Mouse (Mus musculus): ENCODE measurements around the gene Rbl1.

Gene Rbl1

DNA sequence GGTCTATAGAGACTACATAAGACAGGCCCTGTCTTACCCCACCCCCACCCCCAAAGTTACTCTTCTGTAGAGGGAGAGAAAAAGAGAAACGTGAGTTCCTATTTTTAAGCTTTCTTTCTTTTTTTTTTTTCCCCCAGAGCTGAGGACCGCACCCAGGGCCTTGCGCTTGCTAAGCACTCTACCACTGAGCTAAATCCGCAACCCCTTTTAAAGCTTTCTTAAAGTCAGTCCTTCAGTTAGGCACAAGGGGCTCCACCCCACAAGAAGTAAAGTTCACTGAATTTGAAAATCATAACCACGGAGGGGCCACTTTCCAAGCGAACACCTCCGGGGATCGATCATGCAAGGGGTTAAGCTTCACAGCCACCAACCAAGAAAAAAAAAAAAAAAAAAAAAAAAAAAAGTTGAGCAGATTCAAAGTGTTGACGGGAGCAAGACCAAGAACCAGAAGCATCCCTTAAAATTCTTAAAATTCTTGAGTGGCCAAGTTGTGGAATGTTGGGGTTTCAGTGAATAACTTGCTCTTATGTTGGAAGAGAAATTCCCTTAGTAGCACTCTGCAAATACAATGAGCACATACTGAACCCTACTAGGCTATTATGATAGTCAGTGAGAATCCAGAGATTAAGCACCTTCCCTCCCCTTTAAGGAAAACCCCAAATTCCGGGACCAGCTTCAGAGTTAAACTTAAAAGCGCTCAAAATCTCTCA lies 70.4 kb downstream of the Rbl1 start:
- DNase-seq (ENCODE audit: low spot score), result no peak

DNA sequence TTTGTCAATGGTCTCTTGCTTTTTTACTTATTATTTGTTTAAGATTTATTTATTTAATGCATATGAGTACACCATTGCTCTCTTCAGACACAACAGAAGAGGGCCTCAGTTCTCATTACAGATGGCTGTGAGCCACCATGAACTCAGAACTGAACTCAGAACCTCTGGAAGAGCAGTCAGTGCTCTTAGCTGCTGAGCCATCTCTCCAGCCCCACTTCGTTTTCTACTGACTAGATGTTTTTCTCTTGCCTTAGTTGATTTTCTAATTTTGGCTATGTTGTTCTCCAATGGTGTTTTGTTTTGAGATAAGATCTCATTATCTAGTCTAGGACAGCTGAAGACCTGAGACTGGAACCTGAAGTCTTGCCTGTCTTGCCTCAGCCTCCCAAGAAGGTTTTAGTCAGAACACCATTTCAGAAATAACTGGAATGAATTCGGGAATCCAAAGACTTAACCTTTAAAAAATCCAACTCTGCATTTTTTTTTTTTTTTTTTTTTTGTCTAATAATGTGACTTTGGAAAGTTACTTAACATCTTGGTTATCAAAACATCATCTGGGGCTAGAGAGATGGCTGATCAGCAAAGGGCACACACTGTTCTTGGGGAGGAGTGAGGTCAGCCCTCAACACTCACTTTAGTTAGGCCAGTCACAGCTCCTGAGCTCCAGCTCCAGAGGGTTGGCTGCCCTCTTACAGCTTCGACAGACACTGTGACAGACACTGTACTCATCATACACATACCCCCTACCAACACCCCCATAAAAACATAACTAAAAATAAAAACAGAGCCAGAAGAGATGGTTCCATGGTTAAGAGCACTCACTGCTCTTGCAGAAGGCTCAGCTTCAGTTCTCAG lies 71.4 kb downstream of the Rbl1 start:
- DNase-seq (ENCODE audit: low spot score), result no peak

DNA sequence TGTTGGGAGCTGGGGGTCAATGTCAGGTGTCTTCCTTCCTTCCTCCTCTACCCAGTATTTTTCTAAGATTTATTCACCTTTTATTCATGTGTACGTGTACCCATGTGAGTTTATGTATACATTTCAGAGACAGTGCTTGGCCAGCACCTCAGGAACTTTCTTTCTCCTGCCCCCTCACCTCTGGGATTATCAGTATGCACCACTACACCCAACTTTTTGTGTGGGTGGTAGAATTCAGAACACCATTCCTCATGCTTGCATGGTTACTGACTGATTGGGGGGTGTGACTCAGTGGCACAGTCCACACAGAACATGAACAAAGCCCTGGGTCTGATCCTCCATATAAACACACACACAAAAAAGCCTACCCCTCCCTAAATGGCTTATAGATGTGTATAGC lies 72.2 kb downstream of the Rbl1 start:
- DNase-seq (ENCODE audit: low spot score), result no peak

DNA sequence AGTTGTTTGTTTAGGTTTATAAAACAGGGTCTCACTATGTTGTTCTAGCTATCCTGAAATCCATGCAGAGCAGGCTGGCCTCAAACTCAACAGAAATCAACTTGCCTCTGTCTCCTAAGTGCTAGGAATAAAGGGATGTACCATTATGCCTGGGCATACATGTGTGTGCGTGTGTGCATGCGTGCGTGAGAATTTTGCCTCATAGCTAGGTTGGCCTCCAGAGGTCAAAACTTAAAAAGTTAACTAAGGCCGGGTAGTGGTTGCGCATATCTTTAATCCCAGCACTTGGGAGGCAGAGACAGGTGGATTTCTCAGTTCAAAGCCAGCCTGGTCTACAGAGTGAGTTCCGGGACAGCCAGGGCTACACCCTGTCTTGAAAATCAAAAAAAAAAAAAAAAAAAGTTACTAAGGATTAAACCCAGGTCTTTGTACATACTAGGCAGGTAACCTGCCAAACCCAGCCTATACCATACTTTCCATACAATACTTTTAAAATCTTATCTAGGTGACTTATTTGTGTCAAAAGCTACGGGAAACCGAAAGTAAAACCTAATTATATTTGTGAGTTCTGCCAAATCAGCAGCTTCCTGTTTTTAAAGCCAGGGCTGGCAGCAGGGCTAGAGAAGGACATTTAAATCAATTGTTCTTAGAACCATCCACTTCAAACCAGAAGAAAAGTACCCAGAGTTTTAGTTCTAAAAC lies 73.4 kb downstream of the Rbl1 start:
- no peak for DNase-seq (ENCODE audit: low spot score)

DNA sequence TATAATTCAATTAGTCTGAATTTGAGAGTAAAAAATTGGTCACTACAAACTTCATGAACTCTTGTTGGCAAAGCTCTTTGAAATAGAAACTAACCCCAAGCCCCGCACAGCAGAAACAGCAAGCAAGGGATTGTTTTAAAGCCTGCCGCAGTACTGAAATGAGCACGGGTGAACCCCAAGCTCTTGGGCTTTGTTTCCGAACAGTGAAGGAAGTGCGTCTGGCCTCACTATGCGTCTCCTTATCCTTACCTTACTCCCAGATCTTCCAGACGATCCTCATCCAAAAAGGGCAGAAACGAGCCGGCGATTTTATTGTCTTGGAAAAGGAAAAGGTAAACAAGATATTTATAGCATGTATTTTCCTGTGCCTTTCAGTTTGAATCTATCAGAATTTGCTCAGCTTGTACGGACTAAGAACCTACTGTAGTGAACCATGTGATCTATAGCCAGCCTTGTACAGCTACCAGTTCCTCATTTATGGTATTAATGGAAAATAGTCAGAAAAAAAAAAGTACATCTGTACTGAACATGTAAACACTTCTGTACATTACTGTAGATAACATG lies 74.7 kb downstream of the Rbl1 start:
- DNase-seq (ENCODE audit: low spot score), result no peak

DNA sequence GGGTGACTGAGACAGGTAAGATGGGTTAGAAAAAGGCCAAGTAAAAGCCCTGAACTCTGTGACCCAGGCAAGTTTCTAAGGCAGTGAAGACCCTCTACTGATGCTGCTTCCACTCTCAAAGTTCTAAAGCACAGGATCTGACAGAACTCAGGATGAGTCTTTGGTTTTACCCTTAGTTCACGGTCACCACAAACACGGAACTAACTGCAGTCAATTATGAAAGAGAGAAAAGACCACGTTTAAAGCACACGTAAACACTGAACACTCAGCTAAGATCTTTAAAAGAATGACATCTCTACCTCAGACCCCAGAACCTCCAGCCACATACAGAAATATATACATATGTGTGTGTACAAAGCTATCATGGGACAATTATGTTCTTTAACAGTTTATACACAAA lies 75.2 kb downstream of the Rbl1 start:
- DNase-seq (ENCODE audit: low spot score), result no peak

DNA sequence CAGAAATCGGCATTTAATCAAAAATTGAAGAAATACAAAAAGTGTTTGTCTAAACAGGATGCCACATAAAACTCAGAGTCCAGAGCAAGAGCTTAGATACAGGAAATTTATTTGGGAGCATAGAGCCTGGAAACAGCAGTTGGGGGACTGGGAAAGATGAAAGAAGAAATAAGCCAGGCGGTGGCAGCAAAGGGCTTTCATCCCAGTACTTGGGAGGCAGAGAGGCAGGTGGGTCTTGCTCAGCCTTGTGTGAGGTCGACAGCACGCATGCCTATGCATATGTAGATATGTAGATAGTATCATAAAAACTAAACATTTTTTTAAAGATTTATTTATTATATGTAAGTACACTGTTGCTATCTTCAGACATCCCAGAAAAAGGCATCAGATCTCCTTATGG lies 76.3 kb downstream of the Rbl1 start:
- no peak for DNase-seq (ENCODE audit: low spot score)

DNA sequence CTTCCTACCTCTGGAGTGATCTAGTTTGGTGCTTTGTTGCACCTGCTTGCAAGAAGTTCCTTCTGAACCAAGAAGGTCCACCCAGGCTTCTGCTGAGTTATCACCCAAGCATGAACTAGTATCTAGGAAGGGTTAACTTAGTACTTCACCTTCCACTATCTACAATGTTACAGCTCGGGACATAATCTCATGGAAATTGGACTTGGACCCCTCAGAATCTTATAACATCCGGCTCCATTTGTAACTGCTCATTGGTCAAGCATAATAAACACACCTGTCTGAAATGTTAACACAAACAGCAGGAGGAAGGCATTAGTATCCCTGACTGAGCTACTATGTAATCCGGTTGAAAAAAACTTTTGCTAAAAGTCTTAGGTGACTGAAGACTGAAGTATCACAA lies 77.0 kb downstream of the Rbl1 start:
- DNase-seq (ENCODE audit: low spot score), result no peak

DNA sequence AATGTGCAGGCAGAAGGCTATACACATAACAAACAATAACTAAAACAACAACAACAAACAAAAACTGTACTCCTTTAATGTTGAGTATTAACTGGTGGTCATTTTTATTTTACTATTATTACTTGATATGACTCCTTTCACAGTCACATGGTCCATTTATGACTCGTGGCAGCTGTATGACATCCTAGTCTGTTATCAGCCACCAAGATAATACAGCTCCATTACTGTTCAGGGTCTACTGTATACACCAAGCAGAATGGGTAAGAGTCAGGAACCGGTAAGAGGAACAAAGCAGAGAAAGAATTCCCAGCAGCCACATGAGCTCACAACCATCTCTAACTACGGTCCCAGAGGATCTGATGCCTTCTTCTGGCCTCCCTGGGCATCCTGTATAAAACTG lies 79.1 kb downstream of the Rbl1 start:
- no peak for DNase-seq (ENCODE audit: low spot score)

DNA sequence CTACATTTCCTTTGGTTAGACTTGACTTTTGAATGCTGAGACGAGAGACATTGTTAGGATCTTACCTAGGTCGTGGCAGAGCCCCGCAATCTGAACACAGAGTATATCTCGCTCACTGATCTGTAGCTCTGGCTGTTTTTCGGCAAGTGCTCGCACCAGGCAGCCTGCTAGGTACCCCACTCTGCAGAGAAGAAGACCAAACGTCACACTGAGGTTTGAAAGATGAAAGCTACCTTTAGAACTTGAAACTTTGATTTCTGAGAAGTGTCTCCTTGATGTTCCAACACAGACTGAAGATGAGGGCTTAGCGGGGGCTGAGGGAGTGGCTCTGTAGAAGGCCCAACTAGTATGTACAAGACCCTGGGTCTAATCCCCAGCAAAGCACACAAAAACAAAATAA lies 82.6 kb downstream of the Rbl1 start:
- no peak for DNase-seq (ENCODE audit: low spot score)

DNA sequence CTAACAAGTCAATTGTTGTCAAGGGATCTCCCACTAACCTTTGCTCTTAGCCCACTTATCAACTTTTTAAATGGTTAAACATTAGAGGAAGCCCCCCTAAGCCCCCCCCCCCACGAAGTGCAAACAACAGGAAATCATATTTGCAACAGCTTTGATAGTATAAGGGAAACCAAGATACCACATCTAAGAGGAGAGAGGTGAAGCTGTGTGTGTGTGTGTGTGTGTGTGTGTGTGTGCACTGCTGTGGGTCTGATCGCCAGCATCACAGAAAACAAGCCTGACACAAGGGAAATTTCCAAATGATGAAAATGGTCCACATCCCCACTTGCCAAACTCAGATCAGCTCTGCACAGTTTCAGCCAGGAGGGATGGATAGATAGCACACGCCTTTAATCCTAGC lies 85.3 kb downstream of the Rbl1 start:
- DNase-seq (ENCODE audit: low spot score), result no peak

DNA sequence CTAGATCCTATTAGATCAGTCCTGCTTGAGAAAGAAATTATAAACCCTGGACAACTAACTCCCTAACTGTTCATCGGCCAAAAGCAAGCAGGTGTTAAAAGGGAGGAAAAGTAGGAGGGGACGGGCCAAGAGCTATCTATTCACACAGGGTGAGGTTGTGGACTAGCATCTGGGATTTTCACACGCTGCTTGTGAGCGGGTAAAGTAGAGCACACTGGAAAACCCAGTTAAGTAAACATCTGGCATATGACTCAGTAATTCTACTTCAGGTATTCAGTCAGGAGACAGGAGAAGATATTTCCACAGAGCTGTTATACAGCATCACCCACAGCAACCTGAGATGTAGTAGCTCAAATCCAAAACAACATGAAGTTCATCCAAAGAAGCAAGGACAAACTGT lies 85.8 kb downstream of the Rbl1 start:
- no peak for DNase-seq (ENCODE audit: low spot score)

DNA sequence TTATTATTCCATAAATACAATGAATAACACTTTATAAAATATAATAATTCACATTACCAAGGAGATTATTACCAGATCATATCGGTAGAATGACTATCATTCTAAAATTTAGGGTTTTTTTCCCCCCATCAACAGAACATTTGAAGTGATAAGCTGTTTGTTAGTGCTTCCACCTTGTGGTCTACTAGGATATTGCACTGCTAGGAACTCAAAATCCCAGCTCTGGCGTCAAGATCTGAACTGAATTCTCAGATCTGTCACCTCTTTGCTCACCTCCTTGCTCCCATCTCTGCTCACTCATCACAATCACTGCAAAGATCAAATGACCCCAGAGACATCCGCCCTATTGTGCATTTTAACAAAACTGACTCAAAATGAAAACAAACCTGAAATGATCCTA lies 87.4 kb downstream of the Rbl1 start:
- DNase-seq (ENCODE audit: low spot score), result no peak

DNA sequence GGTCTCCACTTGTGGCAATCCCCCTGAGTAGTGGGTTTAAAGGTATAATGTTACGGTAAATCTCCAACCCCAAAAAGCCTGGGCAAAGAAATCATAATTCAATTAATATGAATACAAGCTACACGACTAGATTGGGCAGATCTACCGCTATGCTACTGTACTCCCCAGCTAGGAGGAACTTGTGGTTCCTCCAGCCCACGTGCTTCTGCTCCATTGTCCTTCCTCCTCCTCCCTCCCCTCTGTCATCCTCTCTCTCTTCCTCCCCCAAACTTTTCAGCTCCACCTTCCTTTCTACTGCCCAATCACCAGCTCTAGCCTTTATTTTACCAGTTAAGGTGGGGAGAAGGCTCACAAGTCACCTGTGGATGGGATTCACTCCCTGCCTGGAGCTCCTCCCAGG lies 96.1 kb downstream of the Rbl1 start:
- DNase-seq (ENCODE audit: low spot score), result no peak

DNA sequence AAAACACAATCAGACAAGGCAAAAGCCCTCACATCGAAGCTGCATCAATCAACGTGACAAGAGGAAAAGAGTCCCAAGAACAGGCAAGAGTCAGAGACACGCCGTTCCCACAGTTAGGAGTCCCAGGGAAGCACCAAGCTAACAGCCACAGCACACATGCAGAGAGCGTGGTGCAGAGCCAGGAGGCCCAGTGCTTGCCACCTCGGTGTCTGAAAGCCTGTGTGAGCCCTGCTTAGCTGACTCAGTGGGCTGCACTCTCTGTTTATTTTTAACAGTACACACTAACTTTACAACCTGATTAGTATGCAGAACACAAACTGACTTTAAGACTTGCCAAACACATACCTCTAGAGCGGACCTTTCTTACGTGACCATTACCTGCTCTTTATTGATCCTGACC lies 99.9 kb downstream of the Rbl1 start:
- DNase-seq (ENCODE audit: low spot score), result no peak

DNA sequence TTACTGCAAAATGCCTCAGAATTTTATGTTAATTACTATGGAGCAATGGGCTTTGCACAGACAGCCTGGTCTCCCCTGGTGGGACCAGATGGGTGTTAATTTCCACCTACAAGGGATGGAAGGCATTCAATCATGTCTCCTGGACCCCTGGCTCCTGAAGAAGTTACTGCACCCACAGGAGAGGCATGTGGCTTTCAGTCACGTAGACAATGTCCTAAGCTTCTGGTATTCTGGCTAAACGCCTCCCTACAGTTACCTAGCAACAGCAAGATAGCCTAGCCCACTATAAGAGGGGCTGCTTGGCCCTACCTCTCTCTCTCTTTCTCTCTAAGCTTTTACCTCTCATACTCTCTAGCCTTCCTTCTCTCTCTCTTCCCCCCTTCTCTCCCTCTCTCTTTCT lies 102.1 kb downstream of the Rbl1 start:
- no peak for DNase-seq (ENCODE audit: low spot score)

DNA sequence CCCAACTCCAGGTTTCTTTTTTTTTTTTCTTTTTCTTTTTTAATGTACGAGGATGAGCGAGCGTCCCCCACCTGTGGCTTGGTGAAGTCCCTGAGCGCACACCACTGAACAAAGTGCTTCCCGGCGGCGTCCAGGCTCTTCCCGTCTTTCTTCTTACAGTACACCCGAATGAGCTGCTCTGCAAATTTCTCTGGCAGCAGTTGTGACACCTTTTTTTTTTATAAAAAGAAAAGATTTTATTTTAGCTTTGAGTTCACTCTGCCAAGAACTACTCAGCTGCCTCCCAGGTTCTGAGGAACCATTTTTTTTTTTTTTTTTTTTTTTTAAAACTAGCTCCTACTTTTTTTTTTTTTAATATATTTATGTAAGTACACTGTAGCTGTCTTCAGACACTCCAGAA lies 102.7 kb downstream of the Rbl1 start:
- DNase-seq (ENCODE audit: low spot score), result no peak

DNA sequence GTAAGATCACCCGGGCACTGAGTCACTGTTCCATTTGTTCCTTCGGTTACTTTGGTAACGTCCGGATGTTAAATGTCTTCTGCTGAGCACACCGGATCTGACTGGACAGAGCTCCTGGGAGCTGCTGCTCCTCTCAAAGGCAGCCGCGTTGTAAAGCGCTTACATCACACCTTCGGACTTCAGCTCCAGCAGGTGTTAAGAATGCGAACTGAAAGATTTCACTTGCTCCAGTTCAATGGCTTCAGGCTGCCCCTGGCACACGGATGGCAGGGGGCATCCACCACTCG lies 104.1 kb downstream of the Rbl1 start:
- no peak for DNase-seq (ENCODE audit: low spot score)

DNA sequence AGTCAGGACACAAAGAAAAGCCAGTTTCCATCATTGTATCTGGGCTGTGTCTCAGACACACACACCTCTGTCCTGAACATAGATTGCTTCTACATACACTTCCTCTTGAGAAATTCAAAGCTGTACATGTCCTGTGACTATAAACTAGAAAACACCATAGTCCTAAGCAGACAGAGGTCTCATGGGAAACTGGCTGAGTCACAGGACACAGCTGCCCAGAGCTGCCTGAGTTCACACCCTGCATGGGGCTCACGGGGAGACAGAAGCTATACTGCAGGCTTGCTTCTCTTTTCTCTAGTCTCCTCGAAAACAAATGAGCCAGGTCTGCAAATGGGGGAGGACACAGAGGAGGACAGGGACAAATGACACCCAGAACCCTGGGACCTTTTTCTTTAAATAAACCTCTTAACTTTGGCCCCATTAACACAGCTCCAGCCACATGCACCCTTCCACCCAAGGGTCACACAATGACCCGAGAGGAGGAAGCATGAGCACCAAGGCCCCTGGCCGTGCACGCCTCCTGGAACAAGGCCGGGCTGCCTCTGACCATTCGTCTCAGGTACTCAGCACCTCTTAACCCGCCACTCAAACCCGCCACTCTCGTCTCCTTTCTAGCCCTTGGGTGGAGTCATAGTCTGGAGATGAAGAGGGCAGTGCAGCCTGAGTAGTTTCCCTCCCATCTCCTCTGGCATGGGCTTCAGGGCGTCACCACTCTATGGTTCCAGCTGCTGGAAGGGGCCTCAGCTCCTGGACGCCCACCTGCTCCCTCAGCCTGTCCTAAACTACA lies 104.6 kb downstream of the Rbl1 start:
- DNase-seq (ENCODE audit: low spot score), result no peak
